Mouse (Mus musculus): Measurements from ENCODE around the gene Dcxr. TPM values are rescaled to one million over a fixed set of nuclear protein-coding genes. Genes with fewer than 3 reads are reported as not detected.
"Not testable (repeated sequence)": the region's sequence is repeated elsewhere in the genome, so short reads cannot be mapped to it uniquely, and the experiment has no call there.

The Dcxr gene
- polyA plus RNA-seq, 1 experiment from 2014 or later, result 7.8 TPM

DNA sequence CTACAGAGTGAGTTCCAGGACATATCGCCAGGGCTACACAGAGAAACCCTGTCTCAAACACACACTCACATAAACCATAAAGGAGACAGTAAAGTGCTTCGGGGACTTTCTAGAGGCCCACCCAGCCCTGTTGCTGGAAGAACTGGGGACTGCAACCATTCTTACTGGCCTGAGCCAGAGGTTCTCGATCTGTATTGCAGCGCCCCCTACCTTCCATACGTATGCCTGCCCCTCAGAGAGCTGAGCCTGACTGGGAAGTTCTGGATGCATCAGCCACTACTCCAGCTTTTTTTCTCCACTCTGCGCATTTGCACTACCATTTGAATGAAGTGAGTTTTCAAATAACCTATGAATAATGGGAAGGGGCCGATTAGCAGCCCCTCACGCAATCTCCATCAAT is 22.3 kb upstream of the Dcxr start:
- no peak overlapping the region for H3K9ac ChIP-seq
- 60% methylated on average over 8 of the region's 8 CpGs for WGBS
- no peak for ATAC-seq
- H3K4me3 ChIP-seq, result no peak overlapping the region
- no peak overlapping the region for H3K4me2 ChIP-seq
- no peaks in the 10 kb centered on the region for H3K4me1 ChIP-seq
- no peak overlapping the region for H3K27ac ChIP-seq
- H3K27me3 ChIP-seq, result no peaks in the 10 kb centered on the region
- no peaks in the 10 kb centered on the region for H3K9me3 ChIP-seq (replicated peaks)
- no peaks in the 10 kb centered on the region for H3K36me3 ChIP-seq (ENCODE audit: poor library complexity, severe bottlenecking)

GRCm38 (mm10) chr11:120747974-120748373 is 20.9 kb upstream of the Dcxr start:
- Histone ChIP-seq H3K9ac (no peak overlapping the region), H3K4me1 (no peaks in the 10 kb centered on the region), H3K36me3 (ENCODE audit: poor library complexity, severe bottlenecking) (no peaks in the 10 kb centered on the region), H3K27me3 (no peaks in the 10 kb centered on the region), H3K27ac (no peak overlapping the region), H3K4me2 (no peak overlapping the region), H3K9me3 (replicated peaks) (no peaks in the 10 kb centered on the region), H3K4me3 (no peak overlapping the region)
- 81% methylated on average over 4 of the region's 4 CpGs for WGBS
- ATAC-seq, result no peak

- H3K4me2 ChIP-seq, result no peak overlapping the region
- H3K4me3 ChIP-seq, result no peak overlapping the region
- H3K36me3 ChIP-seq (ENCODE audit: poor library complexity, severe bottlenecking), result no peaks in the 10 kb centered on the region
- no peaks in the 10 kb centered on the region for H3K27me3 ChIP-seq
- no peaks in the 10 kb centered on the region for H3K9me3 ChIP-seq (replicated peaks)
- no peaks in the 10 kb centered on the region for H3K4me1 ChIP-seq
- no peak for ATAC-seq
- H3K27ac ChIP-seq, result no peak overlapping the region
- H3K9ac ChIP-seq, result no peak overlapping the region
- 83% methylated on average over 7 of the region's 7 CpGs for WGBS
These were observed 17.1 kb upstream of the Dcxr start for GRCm38 (mm10) chr11:120744121-120744701.

GRCm38 (mm10) chr11:120740981-120741380 is 13.9 kb upstream of the Dcxr start:
- Histone ChIP-seq H3K4me3 (no peak overlapping the region), H3K27ac (no peak overlapping the region), H3K4me2 (no peak overlapping the region), H3K27me3 (no peaks in the 10 kb centered on the region), H3K4me1 (no peaks in the 10 kb centered on the region), H3K9me3 (replicated peaks) (no peaks in the 10 kb centered on the region), H3K9ac (no peak overlapping the region), H3K36me3 (ENCODE audit: poor library complexity, severe bottlenecking) (no peaks in the 10 kb centered on the region)
- ATAC-seq, result no peak
- 96% methylated on average over 5 of the region's 5 CpGs for WGBS

DNA sequence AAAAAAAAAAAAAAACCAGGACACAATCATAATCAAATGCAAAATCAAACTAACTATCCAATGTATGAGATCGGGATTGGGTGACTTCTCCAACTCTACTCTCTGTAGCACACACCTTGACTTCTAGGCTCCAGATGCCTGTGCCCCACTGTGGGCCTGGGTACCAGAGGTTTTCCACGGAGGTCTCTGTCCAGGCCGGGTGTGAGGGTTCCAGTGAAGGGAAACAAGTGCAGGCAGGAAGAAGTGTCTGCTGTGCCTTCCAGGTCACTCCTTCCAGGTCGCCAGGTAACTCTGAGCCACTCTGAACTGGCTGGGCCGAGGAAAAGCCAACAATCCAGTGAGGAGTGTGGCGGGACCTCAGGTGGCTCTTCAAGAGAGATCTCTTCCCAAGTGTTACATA is 9.3 kb upstream of the Dcxr start:
- no peak overlapping the region for H3K9ac ChIP-seq
- 74% methylated on average over 6 of the region's 6 CpGs for WGBS

GRCm38 (mm10) chr11:120733521-120733920 is 6.4 kb upstream of the Dcxr start:
- WGBS, result 75% methylated on average over 6 of the region's 6 CpGs
- Histone ChIP-seq H3K4me1 (peaks cover 3% of the 10 kb centered on the region; the same call in 1 of the 2 replicates), H3K27me3 (peaks cover 11% of the 10 kb centered on the region), H3K9me3 (replicated peaks) (no peaks in the 10 kb centered on the region), H3K27ac (no peak overlapping the region), H3K4me2 (no peak overlapping the region), H3K4me3 (no peak overlapping the region), H3K36me3 (ENCODE audit: poor library complexity, severe bottlenecking) (no peaks in the 10 kb centered on the region), H3K9ac (no peak overlapping the region)
- no peak for ATAC-seq

More for the DNA sequence above, 9.3 kb upstream of the Dcxr start:
- Histone ChIP-seq H3K4me1 (no peaks in the 10 kb centered on the region), H3K4me2 (no peak overlapping the region), H3K4me3 (no peak overlapping the region), H3K27me3 (peaks cover 5% of the 10 kb centered on the region; the same call in 1 of the 2 replicates), H3K36me3 (ENCODE audit: poor library complexity, severe bottlenecking) (no peaks in the 10 kb centered on the region), H3K27ac (no peak overlapping the region), H3K9me3 (replicated peaks) (no peaks in the 10 kb centered on the region)
- ATAC-seq, result no peak

DNA sequence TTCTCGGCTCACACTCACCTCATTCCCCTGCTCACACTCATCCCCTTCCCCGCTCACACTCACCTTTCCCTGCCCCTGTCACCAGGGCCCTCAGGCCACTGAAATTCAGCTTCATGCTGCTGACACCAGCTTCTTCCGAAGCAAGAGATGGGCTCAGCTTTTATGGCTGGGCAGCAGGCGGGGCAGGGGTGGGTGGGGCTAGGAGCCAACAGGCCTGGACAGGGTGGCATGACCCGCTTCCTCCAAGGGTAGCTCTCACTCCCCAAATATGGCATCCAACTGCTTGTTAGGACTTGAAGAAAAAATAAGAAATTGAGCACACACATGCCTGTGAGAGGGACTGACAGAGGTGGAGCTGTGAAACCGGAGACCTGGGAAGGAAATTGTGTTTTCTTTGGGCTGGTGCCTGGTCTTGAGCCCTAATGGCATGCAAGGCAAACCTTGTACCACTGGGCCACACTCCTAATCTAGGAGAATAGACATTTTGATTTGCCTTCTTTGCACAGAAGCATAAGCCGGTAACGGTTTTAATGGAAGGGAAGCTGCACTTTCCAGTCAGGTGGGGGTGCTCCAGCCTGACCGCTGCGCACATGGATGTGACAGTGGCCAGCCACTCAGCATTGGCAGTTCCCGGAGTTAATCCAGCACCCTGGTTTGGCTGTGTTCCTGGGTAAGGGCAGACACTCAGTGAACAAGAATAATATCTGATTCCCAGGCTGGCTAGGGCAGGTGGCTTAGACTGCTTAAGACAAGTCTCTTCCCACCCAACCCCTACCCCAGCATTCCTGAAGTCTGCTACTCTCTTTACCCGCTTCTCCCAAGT is 5.0 kb upstream of the Dcxr start, which contains the start of gene Cbr2:
Gene Cbr2, minus strand, starts transcription at position 257 of the 823 bp plus-strand sequence.
- H3K27me3 ChIP-seq, result peaks cover 20% of the 10 kb centered on the region
- H3K9ac ChIP-seq, result no peak within 1 kb of the TSS
- H3K4me1 ChIP-seq, result peaks cover 6% of the 10 kb centered on the region; the same call in 1 of the 2 replicates
- H3K4me2 ChIP-seq, result no peak within 1 kb of the TSS
- 82% methylated on average over 12 of the region's 12 CpGs for WGBS
- H3K4me3 ChIP-seq, result no peak within 1 kb of the TSS
- ATAC-seq, result no peak
- no peaks in the 10 kb centered on the region for H3K36me3 ChIP-seq (ENCODE audit: poor library complexity, severe bottlenecking)
- H3K9me3 ChIP-seq (replicated peaks), result no peaks in the 10 kb centered on the region
- H3K27ac ChIP-seq, result no peak within 1 kb of the TSS

DNA sequence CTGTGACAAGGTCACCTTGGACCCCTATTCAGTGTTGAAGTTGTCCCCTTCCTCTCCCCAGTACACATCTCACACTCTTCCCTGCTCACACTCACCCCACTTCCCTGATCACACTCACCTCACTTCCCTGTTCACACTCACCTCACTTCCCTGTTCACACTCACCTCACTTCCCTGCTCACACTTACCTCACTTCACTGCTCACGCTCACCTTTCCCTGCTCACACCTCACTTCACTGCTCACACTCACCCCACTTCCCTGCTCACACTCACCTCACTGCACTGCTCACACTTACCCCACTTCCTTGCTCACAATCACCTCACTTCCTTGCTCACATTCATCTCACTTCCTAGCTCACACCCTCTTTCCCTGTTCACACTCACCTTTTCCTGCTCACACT is 4.3 kb upstream of the Dcxr start:
- Histone ChIP-seq H3K27ac (no peak overlapping the region), H3K9me3 (replicated peaks) (no peaks in the 10 kb centered on the region), H3K4me1 (peaks cover 12% of the 10 kb centered on the region), H3K4me3 (no peak overlapping the region), H3K9ac (no peak overlapping the region), H3K4me2 (no peak overlapping the region), H3K27me3 (peaks cover 22% of the 10 kb centered on the region), H3K36me3 (ENCODE audit: poor library complexity, severe bottlenecking) (no peaks in the 10 kb centered on the region)
- WGBS, result 100% methylated on average over 1 of the region's 1 CpGs
- no peak for ATAC-seq

- Histone ChIP-seq H3K36me3 (ENCODE audit: poor library complexity, severe bottlenecking) (no peaks in the 10 kb centered on the region), H3K9ac (no peak overlapping the region), H3K27me3 (peaks cover 22% of the 10 kb centered on the region), H3K4me2 (no peak overlapping the region), H3K4me3 (no peak overlapping the region), H3K9me3 (replicated peaks) (no peaks in the 10 kb centered on the region), H3K27ac (no peak overlapping the region), H3K4me1 (peaks cover 14% of the 10 kb centered on the region)
- WGBS, result 91% methylated on average over 10 of the region's 10 CpGs
- ATAC-seq, result no peak
These were observed 3.3 kb upstream of the Dcxr start for GRCm38 (mm10) chr11:120730331-120730870.

GRCm38 (mm10) chr11:120729432-120730050 is 2.5 kb upstream of the Dcxr start:
- H3K27me3 ChIP-seq, result peaks cover 22% of the 10 kb centered on the region
- H3K9me3 ChIP-seq (replicated peaks); H3K27ac ChIP-seq; ATAC-seq; H3K36me3 ChIP-seq (ENCODE audit: poor library complexity, severe bottlenecking); H3K9ac ChIP-seq; H3K4me3 ChIP-seq: not testable (repeated sequence)
- 1% methylated on average over 17 of the region's 21 CpGs for WGBS
- H3K4me1 ChIP-seq, result peaks cover 14% of the 10 kb centered on the region
- peak overlapping the region; percentile 37 for H3K4me2 ChIP-seq

GRCm38 (mm10) chr11:120728530-120729240 is 1.6 kb upstream of the Dcxr start:
- 68% methylated on average over 11 of the region's 11 CpGs for WGBS
- Histone ChIP-seq H3K27me3 (peaks cover 22% of the 10 kb centered on the region), H3K36me3 (ENCODE audit: poor library complexity, severe bottlenecking) (no peaks in the 10 kb centered on the region), H3K4me3 (no peak overlapping the region), H3K9ac (no peak overlapping the region), H3K4me1 (peaks cover 14% of the 10 kb centered on the region), H3K4me2 (no peak overlapping the region), H3K27ac (no peak overlapping the region), H3K9me3 (replicated peaks) (no peaks in the 10 kb centered on the region)
- ATAC-seq, result no peak

Data from forebrain, embryonic 13.5 days (tissue).